Mouse (Mus musculus): ENCODE results near the gene Tff3.

DNA sequence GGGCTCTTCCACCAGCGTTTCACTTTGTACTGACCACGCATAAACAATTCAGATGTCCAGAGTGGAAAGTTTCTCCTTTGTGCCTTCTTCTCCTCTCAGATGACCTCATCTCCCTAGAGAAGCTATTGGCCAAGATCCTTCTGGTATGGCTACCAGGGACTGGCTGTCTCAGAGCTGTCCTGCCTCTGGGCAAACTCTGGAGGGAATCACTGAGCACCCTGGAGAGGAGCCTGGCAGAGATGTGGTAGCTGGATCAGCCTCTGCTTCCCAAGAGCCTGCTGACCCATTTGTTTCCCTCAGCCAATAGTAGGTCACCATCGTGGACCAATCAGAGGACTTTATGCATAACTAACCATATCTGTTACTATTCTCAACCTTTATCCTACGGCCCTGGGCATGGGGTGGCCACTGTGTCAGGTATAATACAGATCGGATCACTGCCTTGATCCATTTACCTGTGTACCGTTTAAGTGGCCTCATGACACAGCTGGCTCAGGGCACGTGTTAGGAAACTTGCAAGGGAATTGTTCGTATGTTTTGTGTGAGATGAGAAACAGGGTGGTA is 26.4 kb downstream of the Tff3 start:
- no peak for TF ChIP-seq CTCF (IDR thresholded peaks at IDR 0.05)
- no peak for TF ChIP-seq POLR2A (IDR thresholded peaks at IDR 0.05; ENCODE audit: insufficient read depth, low read depth, low read length)

Measured in heart, adult 2 months (tissue).